Mouse (Mus musculus): ENCODE measurements around the gene Nfu1. TPM values are rescaled to one million over a fixed set of nuclear protein-coding genes. Genes with fewer than 3 reads are reported as not detected.
"Not testable (repeated sequence)": the region's sequence is repeated elsewhere in the genome, so short reads cannot be mapped to it uniquely, and the experiment has no call there.

The Nfu1 gene
- polyA plus RNA-seq, 1 experiment from 2014 or later, result 127 TPM

DNA sequence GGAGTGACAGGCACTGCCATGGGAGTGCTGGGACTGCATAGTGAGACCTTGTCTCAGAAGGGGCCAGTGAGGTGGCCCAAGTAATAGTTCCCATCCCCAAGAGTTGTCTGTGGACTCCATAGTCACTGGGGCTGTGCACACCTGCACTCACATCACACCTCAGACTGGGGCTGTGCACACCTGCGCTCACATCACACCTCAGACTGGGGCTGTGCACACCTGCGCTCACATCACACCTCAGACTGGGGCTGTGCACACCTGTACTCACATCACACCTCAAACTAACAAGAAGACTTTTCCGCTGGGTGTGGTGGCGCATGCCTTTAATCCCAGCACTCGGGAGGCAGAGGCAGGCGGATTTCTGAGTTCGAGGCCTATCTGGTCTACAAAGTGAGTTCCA lies 39.7 kb downstream of the Nfu1 start:
- peaks cover 24% of the 10 kb centered on the region for H3K36me3 ChIP-seq (replicated peaks)
- WGBS, result 94% methylated on average over 7 of the region's 7 CpGs
- not testable (repeated sequence) for H3K4me3 ChIP-seq; H3K4me2 ChIP-seq; H3K9ac ChIP-seq; H3K27ac ChIP-seq; H3K27me3 ChIP-seq (replicated peaks); H3K9me3 ChIP-seq; ATAC-seq (replicated peaks)
- H3K4me1 ChIP-seq, result peaks cover 13% of the 10 kb centered on the region

GRCm38 (mm10) chr6:87051886-87052425 lies 42.9 kb downstream of the Nfu1 start:
- H3K4me3 ChIP-seq, result no peak overlapping the region
- H3K4me2 ChIP-seq, result no peak overlapping the region
- H3K9ac ChIP-seq, result no peak overlapping the region
- no peaks in the 10 kb centered on the region for H3K4me1 ChIP-seq
- no peaks in the 10 kb centered on the region for H3K9me3 ChIP-seq
- no peak overlapping the region for H3K27ac ChIP-seq
- WGBS, result 92% methylated on average over 10 of the region's 10 CpGs
- no peaks in the 10 kb centered on the region for H3K27me3 ChIP-seq (replicated peaks)
- H3K36me3 ChIP-seq (replicated peaks), result peaks cover 37% of the 10 kb centered on the region
- ATAC-seq (replicated peaks), result no peak

DNA sequence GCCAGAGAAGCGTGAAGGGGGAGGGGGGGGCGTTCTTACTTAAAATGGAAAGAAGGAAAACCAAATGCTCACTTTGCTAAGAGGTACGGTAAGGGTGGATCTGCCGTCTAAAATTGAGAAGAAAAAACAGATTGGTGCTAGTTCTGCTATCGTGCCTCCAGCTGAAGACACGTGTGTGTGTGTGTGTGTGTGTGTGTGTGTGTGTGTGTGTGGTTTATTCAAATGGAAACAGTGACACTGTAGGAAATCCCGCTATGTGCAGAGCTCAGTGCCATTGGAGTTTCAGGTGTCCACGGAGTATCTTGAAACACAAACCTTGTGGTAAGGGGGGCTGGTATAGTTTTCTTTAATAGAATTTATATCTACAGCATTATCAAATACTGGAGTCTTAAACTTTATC lies 45.2 kb downstream of the Nfu1 start:
- 93% methylated on average over 8 of the region's 8 CpGs for WGBS

DNA sequence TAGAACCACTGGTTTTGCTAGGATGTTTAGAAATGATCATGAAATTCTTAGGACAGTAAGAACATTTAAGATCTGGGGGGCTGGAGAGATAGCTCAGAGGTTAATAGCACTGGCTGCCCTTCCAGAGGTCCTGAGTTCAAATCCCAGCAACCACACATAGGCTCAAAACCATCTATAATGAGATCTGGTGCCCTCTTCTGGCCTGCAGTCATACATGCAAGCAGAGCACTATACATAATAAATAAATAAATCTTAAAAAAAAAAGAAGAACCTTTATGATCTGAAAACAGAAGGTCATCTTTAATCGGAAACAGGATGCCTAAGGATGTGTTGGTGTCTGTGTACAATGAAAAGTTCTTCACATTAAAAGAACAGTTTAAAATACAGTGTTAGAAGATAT lies 50.7 kb downstream of the Nfu1 start:
- no peak for ATAC-seq (replicated peaks)
- no peaks in the 10 kb centered on the region for H3K27me3 ChIP-seq (replicated peaks)
- peaks cover 60% of the 10 kb centered on the region for H3K36me3 ChIP-seq (replicated peaks)
- no peaks in the 10 kb centered on the region for H3K9me3 ChIP-seq
- no peak overlapping the region for H3K27ac ChIP-seq
- no peak overlapping the region for H3K4me2 ChIP-seq
- WGBS, result 91% methylated on average over 1 of the region's 1 CpGs
- no peak overlapping the region for H3K9ac ChIP-seq
- no peak overlapping the region for H3K4me3 ChIP-seq
- H3K4me1 ChIP-seq, result no peaks in the 10 kb centered on the region

More for the DNA sequence above, 45.2 kb downstream of the Nfu1 start:
- no peak overlapping the region for H3K4me3 ChIP-seq
- H3K27me3 ChIP-seq (replicated peaks), result no peaks in the 10 kb centered on the region
- H3K36me3 ChIP-seq (replicated peaks), result peaks cover 56% of the 10 kb centered on the region
- no peak overlapping the region for H3K27ac ChIP-seq
- ATAC-seq (replicated peaks), result no peak
- H3K9ac ChIP-seq, result no peak overlapping the region
- H3K4me1 ChIP-seq, result no peaks in the 10 kb centered on the region
- no peaks in the 10 kb centered on the region for H3K9me3 ChIP-seq
- H3K4me2 ChIP-seq, result no peak overlapping the region

DNA sequence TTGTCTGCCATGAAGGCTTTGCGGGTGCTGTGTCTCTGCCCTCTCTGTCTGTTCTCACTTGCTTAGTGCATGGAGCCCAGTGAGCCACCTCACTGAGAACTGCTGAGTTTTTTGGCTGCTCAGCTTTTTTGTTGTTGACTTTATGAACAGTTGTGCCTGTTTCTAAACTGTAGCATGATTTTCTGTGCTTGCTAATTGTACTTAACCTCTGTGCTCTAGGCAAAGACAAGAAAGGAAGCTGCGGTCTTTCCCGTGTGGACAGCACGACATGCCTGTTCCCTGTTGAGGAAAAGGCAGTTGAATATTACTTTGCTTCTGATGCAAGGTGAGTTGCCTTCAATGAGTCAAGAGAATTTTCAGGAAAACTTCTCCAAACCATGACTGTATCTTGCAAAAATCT lies 54.5 kb downstream of the Nfu1 start:
- no peak for ATAC-seq (replicated peaks)
- Histone ChIP-seq H3K4me2 (no peak overlapping the region), H3K9ac (no peak overlapping the region), H3K4me3 (no peak overlapping the region), H3K27me3 (replicated peaks) (no peaks in the 10 kb centered on the region), H3K36me3 (replicated peaks) (peaks cover 61% of the 10 kb centered on the region), H3K4me1 (no peaks in the 10 kb centered on the region), H3K9me3 (no peaks in the 10 kb centered on the region), H3K27ac (no peak overlapping the region)
- 94% methylated on average over 4 of the region's 4 CpGs for WGBS

GRCm38 (mm10) chr6:87068209-87068608 lies 59.2 kb downstream of the Nfu1 start:
- Histone ChIP-seq H3K4me2 (no peak overlapping the region), H3K4me1 (no peaks in the 10 kb centered on the region), H3K36me3 (replicated peaks) (peaks cover 70% of the 10 kb centered on the region), H3K27me3 (replicated peaks) (no peaks in the 10 kb centered on the region), H3K27ac (no peak overlapping the region), H3K4me3 (no peak overlapping the region), H3K9me3 (no peaks in the 10 kb centered on the region), H3K9ac (no peak overlapping the region)
- no peak for ATAC-seq (replicated peaks)
- WGBS, result 86% methylated on average over 2 of the region's 2 CpGs

DNA sequence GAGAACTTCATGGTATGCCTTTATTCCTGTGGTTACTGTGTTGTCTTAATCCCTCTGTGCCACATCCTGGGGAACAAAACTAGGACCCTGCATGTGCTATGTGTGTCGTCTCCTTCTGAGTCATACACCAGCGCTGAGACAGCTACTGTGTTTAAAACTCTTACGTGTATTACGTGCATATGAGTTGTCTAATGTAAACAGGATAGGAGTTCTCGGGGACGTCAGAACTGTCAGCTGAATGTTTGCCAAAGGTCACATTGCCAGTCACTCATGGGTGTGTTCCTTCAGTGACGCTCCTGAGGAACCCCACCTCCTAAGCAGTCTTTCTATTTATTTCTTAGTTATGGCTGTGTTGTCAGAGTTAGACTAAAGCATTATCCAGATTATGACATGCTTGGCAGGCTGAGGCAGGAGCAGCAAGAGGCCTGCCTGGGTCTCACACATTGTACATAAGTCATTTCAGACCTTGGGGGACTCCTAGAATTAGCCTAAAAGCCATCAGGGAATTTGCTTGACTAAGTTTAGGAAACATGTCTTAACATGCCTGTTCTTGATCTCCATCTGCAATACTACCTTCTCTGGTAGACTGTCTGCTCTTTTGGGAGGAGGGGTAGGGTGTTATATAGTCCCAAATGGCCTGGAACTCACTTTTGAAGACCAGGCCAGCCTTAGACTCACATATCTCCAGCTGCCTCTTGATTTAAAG lies 60.3 kb downstream of the Nfu1 start:
- Histone ChIP-seq H3K4me3 (no peak overlapping the region), H3K4me2 (no peak overlapping the region), H3K9ac (no peak overlapping the region), H3K36me3 (replicated peaks) (peaks cover 70% of the 10 kb centered on the region), H3K4me1 (no peaks in the 10 kb centered on the region), H3K27ac (no peak overlapping the region), H3K9me3 (no peaks in the 10 kb centered on the region), H3K27me3 (replicated peaks) (no peaks in the 10 kb centered on the region)
- ATAC-seq (replicated peaks), result no peak
- WGBS, result 89% methylated on average over 7 of the region's 7 CpGs

GRCm38 (mm10) chr6:87070641-87071040 lies 61.6 kb downstream of the Nfu1 start:
- no peaks in the 10 kb centered on the region for H3K4me1 ChIP-seq
- H3K4me2 ChIP-seq, result no peak overlapping the region
- H3K4me3 ChIP-seq, result no peak overlapping the region
- 94% methylated on average over 4 of the region's 4 CpGs for WGBS
- H3K36me3 ChIP-seq (replicated peaks), result peaks cover 60% of the 10 kb centered on the region
- no peak overlapping the region for H3K27ac ChIP-seq
- H3K9me3 ChIP-seq, result no peaks in the 10 kb centered on the region
- no peak overlapping the region for H3K9ac ChIP-seq
- ATAC-seq (replicated peaks), result no peak
- no peaks in the 10 kb centered on the region for H3K27me3 ChIP-seq (replicated peaks)

DNA sequence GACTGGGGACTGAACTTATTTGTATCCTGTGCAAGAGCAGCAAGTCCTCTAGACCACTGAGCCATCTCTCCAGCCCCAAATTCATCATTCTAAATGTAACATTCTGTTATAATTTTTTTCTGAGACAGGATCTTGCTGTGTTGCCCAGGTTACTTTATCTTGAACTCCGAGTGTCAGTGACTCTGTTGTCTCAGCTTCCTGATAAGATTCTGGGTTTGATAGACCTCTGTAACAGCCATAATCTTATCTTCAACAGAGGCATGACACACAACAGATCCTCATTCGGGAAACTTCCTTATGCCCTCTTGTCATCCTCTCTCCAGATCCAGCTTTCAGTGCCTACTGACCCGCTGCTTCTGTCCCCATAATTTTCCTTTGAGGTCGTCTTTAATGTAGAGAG lies 63.7 kb downstream of the Nfu1 start:
- Histone ChIP-seq H3K27ac (no peak overlapping the region), H3K4me1 (no peaks in the 10 kb centered on the region), H3K4me3 (no peak overlapping the region), H3K36me3 (replicated peaks) (peaks cover 55% of the 10 kb centered on the region), H3K9me3 (no peaks in the 10 kb centered on the region), H3K9ac (no peak overlapping the region), H3K4me2 (no peak overlapping the region), H3K27me3 (replicated peaks) (no peaks in the 10 kb centered on the region)
- no peak for ATAC-seq (replicated peaks)
- WGBS, result 92% methylated on average over 4 of the region's 4 CpGs

DNA sequence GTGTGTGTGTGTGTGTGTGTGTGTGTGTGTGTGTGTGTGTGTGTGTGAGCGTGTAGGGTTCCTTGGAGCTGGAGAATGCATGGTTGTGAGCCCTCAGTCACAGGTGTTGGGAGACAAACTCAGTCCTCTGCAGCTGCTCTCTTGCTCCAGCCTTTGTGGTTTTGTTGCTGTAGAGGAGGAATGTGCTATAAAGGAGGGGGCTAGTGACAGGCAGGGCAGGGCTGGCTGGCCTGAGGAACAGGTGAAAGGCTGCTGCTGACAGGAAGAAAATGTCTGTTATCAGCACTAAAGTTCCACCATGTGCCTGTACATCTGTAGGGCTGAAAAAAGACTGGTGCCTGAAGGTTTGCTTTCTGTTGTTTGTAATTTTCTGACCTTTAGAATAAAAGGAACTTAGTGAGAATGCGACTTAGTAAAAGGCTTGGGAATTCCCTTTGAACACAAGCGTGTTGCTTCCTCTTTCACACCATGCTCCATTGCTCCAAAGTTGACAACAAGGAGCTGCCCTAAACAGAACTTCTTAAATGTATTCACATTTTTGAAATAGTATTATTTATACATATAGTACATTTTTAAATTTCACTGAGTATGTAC lies 66.2 kb downstream of the Nfu1 start:
- peaks cover 44% of the 10 kb centered on the region; the same call in 1 of the 2 replicates for H3K36me3 ChIP-seq (replicated peaks)
- no peak overlapping the region for H3K27ac ChIP-seq
- no peaks in the 10 kb centered on the region for H3K4me1 ChIP-seq
- H3K4me3 ChIP-seq, result no peak overlapping the region
- no peak for ATAC-seq (replicated peaks)
- no peak overlapping the region for H3K9ac ChIP-seq
- WGBS, result 73% methylated on average over 3 of the region's 3 CpGs
- H3K27me3 ChIP-seq (replicated peaks), result no peaks in the 10 kb centered on the region
- no peak overlapping the region for H3K4me2 ChIP-seq
- H3K9me3 ChIP-seq, result no peaks in the 10 kb centered on the region

Measured in midbrain, embryonic 15.5 days (tissue).